Mouse (Mus musculus): ENCODE measurements around the gene Adra1b.

DNA sequence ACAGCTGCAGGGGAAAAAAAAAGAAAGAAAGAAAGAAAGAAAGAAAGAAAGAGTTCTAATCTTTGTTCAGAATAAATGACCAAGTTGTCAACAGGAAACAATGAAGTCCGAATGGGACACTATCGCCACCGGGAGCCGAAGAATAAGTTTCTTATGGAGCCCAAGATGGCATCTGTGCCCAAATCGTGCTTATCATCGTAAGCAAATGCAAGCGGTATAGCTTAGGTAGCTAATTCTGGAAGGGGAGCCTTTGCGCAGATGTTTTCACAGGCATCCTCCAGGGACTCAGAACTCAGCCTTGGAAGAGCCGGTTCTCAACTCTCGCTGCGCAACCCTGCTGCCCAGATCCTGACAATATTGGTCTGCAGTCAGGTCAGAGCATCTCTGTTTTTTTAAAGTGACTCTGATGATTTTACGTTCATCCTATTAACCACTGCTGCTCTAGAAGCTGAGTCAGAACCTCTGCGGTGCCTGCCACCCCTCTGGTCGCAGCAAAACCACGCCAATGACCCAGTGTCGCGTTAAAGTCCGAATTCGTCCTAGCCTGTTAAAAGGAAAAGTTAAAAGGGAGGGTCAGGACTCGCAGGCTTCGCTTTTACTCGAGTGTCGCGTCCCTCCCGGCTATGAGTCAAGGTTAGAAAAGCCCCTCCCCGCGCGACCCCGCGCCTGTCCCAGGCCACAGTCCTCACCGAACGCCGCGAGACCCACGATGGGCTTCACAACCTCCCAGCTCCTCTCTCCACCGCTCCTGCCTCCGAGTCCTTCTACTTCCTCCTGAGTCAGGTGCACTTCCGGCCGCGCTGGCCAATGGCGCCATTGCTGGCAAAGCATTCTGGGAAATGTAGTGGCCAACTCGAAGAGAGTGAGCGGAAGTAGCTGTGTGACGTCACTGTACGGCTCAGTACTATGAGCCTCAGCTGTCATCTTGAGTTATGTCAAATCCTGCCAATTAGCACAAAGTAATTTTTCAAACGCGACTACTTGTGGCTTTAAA lies 153.5 kb downstream of the Adra1b start, which contains the start of gene Ttc1:
- peak; percentile 77 for TF ChIP-seq POLR2A (IDR thresholded peaks at IDR 0.05; ENCODE audit: control insufficient read depth, extremely low read depth, insufficient read depth, low read length, poor library complexity)
- no peak for TF ChIP-seq CTCF (IDR thresholded peaks at IDR 0.05; ENCODE audit: borderline replicate concordance, control insufficient read depth, extremely low read depth, insufficient read depth, low read length, poor library complexity)

Data from thymus, adult 2 months (tissue).